Mouse (Mus musculus) neural tube, embryonic 15.5 days (tissue): ENCODE measurements around the gene Atxn1. TPM values are rescaled to one million over a fixed set of nuclear protein-coding genes. Genes with fewer than 3 reads are reported as not detected.

Experiments
- ATAC-seq: fragments of 200-750 bp; cut with Nextera tagmentation; 2 replicates; pipeline ENCODE4 v1.8.0; 2017; ENCODE audit warnings: mild to moderate bottlenecking, moderate TSS enrichment, moderate library complexity; ENCODE audit not compliant: low FRiP score
- H3K27ac ChIP-seq: fragments of 300-500 bp; sonication (generic); replicated peaks from 2 replicates; pipeline ENCODE4 v1.5.1; 2015; ENCODE audit warnings: mild to moderate bottlenecking, inconsistent platforms
- H3K27me3 ChIP-seq: fragments of 300-500 bp; sonication (generic); replicated peaks from 2 replicates; pipeline ENCODE4 v1.6.1; 2015; ENCODE audit warnings: inconsistent platforms
- H3K36me3 ChIP-seq: fragments of 300-500 bp; sonication (generic); 2 replicates; pipeline ENCODE4 v1.6.1; 2015; ENCODE audit warnings: inconsistent platforms
- H3K4me1 ChIP-seq: fragments of 300-500 bp; sonication (generic); 2 replicates; pipeline ENCODE4 v1.6.1; 2015; ENCODE audit warnings: inconsistent platforms
- H3K4me2 ChIP-seq: fragments of 300-500 bp; sonication (generic); 2 replicates; pipeline ENCODE4 v1.6.1; 2015; ENCODE audit warnings: inconsistent platforms, mild to moderate bottlenecking, moderate library complexity
- H3K4me3 ChIP-seq: fragments of 300-500 bp; sonication (generic); replicated peaks from 2 replicates; pipeline ENCODE4 v1.5.1; 2015; ENCODE audit warnings: mild to moderate bottlenecking, inconsistent platforms
- H3K9ac ChIP-seq: fragments of 300-500 bp; sonication (generic); replicated peaks from 2 replicates; pipeline ENCODE4 v1.6.1; 2015; ENCODE audit warnings: mild to moderate bottlenecking, inconsistent platforms
- H3K9me3 ChIP-seq: fragments of 300-500 bp; sonication (generic); replicated peaks from 2 replicates; pipeline ENCODE4 v1.6.1; 2016; ENCODE audit warnings: inconsistent platforms
- WGBS: fragments of 180-500 bp; shearing (Covaris S2); methylation state at CpG from one replicate; pipeline ENCODE4 v1.1.7; 2015; ENCODE audit warnings: mixed read lengths; 5-methylcytosine and 5-hydroxymethylcytosine counted together
- polyA plus RNA-seq: library from polyadenylated mRNA; unstranded; fragments of >200 nt; fragmentation: Nextera tagmentation; extraction: Ambion mirVana; gene quantifications from 2 replicates; pipeline ENCODE4 v1.2.1, GENCODE M21; 2015

Gene Atxn1
- polyA plus RNA-seq, 1 experiment from 2014 or later: 9.5 TPM

- Histone ChIP-seq H3K9me3 (no peaks in the 10 kb centered on the region), H3K9ac (peak overlapping the region; percentile 83; the same call in 1 of the 2 replicates), H3K27me3 (no peaks in the 10 kb centered on the region), H3K27ac (peak overlapping the region; percentile 97), H3K4me1 (peaks cover 48% of the 10 kb centered on the region), H3K4me2 (peak overlapping the region; percentile 92), H3K36me3 (no peaks in the 10 kb centered on the region), H3K4me3 (peak overlapping the region; percentile 83)
- WGBS: 10% methylated on average over 9 of the region's 9 CpGs
- no peak for ATAC-seq
Observed at GRCm38 (mm10) chr13:45961871-45962630, 2.8 kb downstream of the Atxn1 start.

GRCm38 (mm10) chr13:45960311-45960965 lies 4.4 kb downstream of the Atxn1 start:
- WGBS: 51% methylated on average over 14 of the region's 14 CpGs

GRCm38 (mm10) chr13:45958306-45958705 lies 6.5 kb downstream of the Atxn1 start:
- H3K27me3 ChIP-seq: no peaks in the 10 kb centered on the region
- no peak overlapping the region for H3K4me3 ChIP-seq
- WGBS: 84% methylated on average over 4 of the region's 4 CpGs
- ATAC-seq: no peak
- H3K4me1 ChIP-seq: peaks cover 32% of the 10 kb centered on the region
- no peaks in the 10 kb centered on the region for H3K36me3 ChIP-seq
- no peak overlapping the region for H3K9ac ChIP-seq
- H3K4me2 ChIP-seq: no peak overlapping the region
- H3K9me3 ChIP-seq: no peaks in the 10 kb centered on the region
- H3K27ac ChIP-seq: no peak overlapping the region

More at GRCm38 (mm10) chr13:45960311-45960965, 4.4 kb downstream of the Atxn1 start:
- Histone ChIP-seq H3K27ac (no peak overlapping the region; the same call in 1 of the 2 replicates), H3K4me2 (peak overlapping the region; percentile 92), H3K36me3 (no peaks in the 10 kb centered on the region), H3K9me3 (no peaks in the 10 kb centered on the region), H3K4me3 (no peak overlapping the region), H3K4me1 (peaks cover 35% of the 10 kb centered on the region), H3K9ac (no peak overlapping the region), H3K27me3 (no peaks in the 10 kb centered on the region)
- no peak for ATAC-seq

- no peaks in the 10 kb centered on the region for H3K36me3 ChIP-seq
- no peak for ATAC-seq
- no peak overlapping the region for H3K27ac ChIP-seq
- no peaks in the 10 kb centered on the region for H3K9me3 ChIP-seq
- peaks cover 28% of the 10 kb centered on the region for H3K4me1 ChIP-seq
- 91% methylated on average over 5 of the region's 5 CpGs for WGBS
- H3K27me3 ChIP-seq: no peaks in the 10 kb centered on the region
- no peak overlapping the region for H3K4me2 ChIP-seq
- no peak overlapping the region for H3K9ac ChIP-seq
- H3K4me3 ChIP-seq: no peak overlapping the region
Observed at GRCm38 (mm10) chr13:45957629-45958028, 7.2 kb downstream of the Atxn1 start.

GRCm38 (mm10) chr13:45956287-45956686 lies 8.5 kb downstream of the Atxn1 start:
- WGBS: 93% methylated on average over 6 of the region's 6 CpGs
- ATAC-seq: no peak
- no peaks in the 10 kb centered on the region for H3K27me3 ChIP-seq
- H3K9me3 ChIP-seq: no peaks in the 10 kb centered on the region
- H3K4me3 ChIP-seq: no peak overlapping the region
- H3K36me3 ChIP-seq: no peaks in the 10 kb centered on the region
- no peak overlapping the region for H3K4me2 ChIP-seq
- peaks cover 16% of the 10 kb centered on the region for H3K4me1 ChIP-seq
- no peak overlapping the region for H3K9ac ChIP-seq
- H3K27ac ChIP-seq: no peak overlapping the region

- Histone ChIP-seq H3K9me3 (no peaks in the 10 kb centered on the region), H3K27ac (no peak overlapping the region)
- WGBS: 91% methylated on average over 9 of the region's 9 CpGs
Observed at GRCm38 (mm10) chr13:45955370-45956055, 9.3 kb downstream of the Atxn1 start.

GRCm38 (mm10) chr13:45953098-45953497 lies 11.7 kb downstream of the Atxn1 start:
- no peak overlapping the region for H3K27ac ChIP-seq
- 81% methylated on average over 4 of the region's 4 CpGs for WGBS
- no peak overlapping the region for H3K9ac ChIP-seq
- peaks cover 13% of the 10 kb centered on the region for H3K4me1 ChIP-seq
- H3K27me3 ChIP-seq: no peaks in the 10 kb centered on the region
- no peaks in the 10 kb centered on the region for H3K9me3 ChIP-seq
- no peak overlapping the region for H3K4me2 ChIP-seq
- no peak for ATAC-seq
- no peak overlapping the region for H3K4me3 ChIP-seq
- no peaks in the 10 kb centered on the region for H3K36me3 ChIP-seq

More at GRCm38 (mm10) chr13:45955370-45956055, 9.3 kb downstream of the Atxn1 start:
- H3K27me3 ChIP-seq: no peaks in the 10 kb centered on the region
- peaks cover 18% of the 10 kb centered on the region for H3K4me1 ChIP-seq
- no peak for ATAC-seq
- no peak overlapping the region for H3K4me2 ChIP-seq
- no peak overlapping the region for H3K4me3 ChIP-seq
- no peaks in the 10 kb centered on the region for H3K36me3 ChIP-seq
- no peak overlapping the region for H3K9ac ChIP-seq

- no peak for ATAC-seq
- WGBS: 81% methylated on average over 20 of the region's 20 CpGs
- 0 out of 2 replicates have a peak overlapping the region, but pooled peaks have one; percentile 5 for H3K27ac ChIP-seq
Observed at GRCm38 (mm10) chr13:45951071-45951645, 13.7 kb downstream of the Atxn1 start.

GRCm38 (mm10) chr13:45950355-45950861 lies 14.4 kb downstream of the Atxn1 start:
- H3K27me3 ChIP-seq: no peaks in the 10 kb centered on the region
- H3K36me3 ChIP-seq: peaks cover 5% of the 10 kb centered on the region; the same call in 1 of the 2 replicates
- no peaks in the 10 kb centered on the region for H3K9me3 ChIP-seq
- H3K9ac ChIP-seq: no peak overlapping the region
- H3K4me2 ChIP-seq: no peak overlapping the region
- H3K27ac ChIP-seq: 0 out of 2 replicates have a peak overlapping the region, but pooled peaks have one; percentile 5
- peak; percentile 63 for ATAC-seq
- no peak overlapping the region for H3K4me3 ChIP-seq
- peaks cover 17% of the 10 kb centered on the region for H3K4me1 ChIP-seq
- WGBS: 28% methylated on average over 8 of the region's 8 CpGs

More at GRCm38 (mm10) chr13:45951071-45951645, 13.7 kb downstream of the Atxn1 start:
- Histone ChIP-seq H3K9ac (no peak overlapping the region), H3K4me2 (no peak overlapping the region), H3K9me3 (no peaks in the 10 kb centered on the region), H3K4me1 (peaks cover 17% of the 10 kb centered on the region), H3K27me3 (no peaks in the 10 kb centered on the region), H3K4me3 (no peak overlapping the region), H3K36me3 (no peaks in the 10 kb centered on the region)

- Histone ChIP-seq H3K27me3 (no peaks in the 10 kb centered on the region), H3K9ac (no peak overlapping the region), H3K4me1 (peaks cover 15% of the 10 kb centered on the region), H3K4me2 (no peak overlapping the region), H3K9me3 (no peaks in the 10 kb centered on the region), H3K36me3 (peaks cover 11% of the 10 kb centered on the region; the same call in 1 of the 2 replicates), H3K4me3 (no peak overlapping the region), H3K27ac (no peak overlapping the region)
- WGBS: 94% methylated on average over 11 of the region's 11 CpGs
- no peak for ATAC-seq
Observed at GRCm38 (mm10) chr13:45946136-45946535, 18.7 kb downstream of the Atxn1 start.

GRCm38 (mm10) chr13:45942337-45942736 lies 22.5 kb downstream of the Atxn1 start:
- Histone ChIP-seq H3K4me1 (peaks cover 3% of the 10 kb centered on the region; the same call in 1 of the 2 replicates), H3K36me3 (peaks cover 13% of the 10 kb centered on the region; the same call in 1 of the 2 replicates), H3K4me2 (no peak overlapping the region), H3K27me3 (no peaks in the 10 kb centered on the region), H3K9ac (no peak overlapping the region), H3K9me3 (no peaks in the 10 kb centered on the region), H3K4me3 (no peak overlapping the region), H3K27ac (no peak overlapping the region)
- WGBS: 87% methylated on average over 7 of the region's 7 CpGs
- ATAC-seq: no peak
